Mouse (Mus musculus) c-Kit-positive CD71-positive TER-119-positive erythroid progenitor cells, embryonic 14.5 days (primary cell): Measurements from ENCODE around the gene Tmem217.
"Not testable (repeated sequence)": the region's sequence is repeated elsewhere in the genome, so short reads cannot be mapped to it uniquely, and the experiment has no call there.

Experiments used
- DNase-seq: peaks from one replicate; pipeline ENCODE4 v3.0.0-alpha.2; 2013; ENCODE audit warnings: low spot score

Gene Tmem217

DNA sequence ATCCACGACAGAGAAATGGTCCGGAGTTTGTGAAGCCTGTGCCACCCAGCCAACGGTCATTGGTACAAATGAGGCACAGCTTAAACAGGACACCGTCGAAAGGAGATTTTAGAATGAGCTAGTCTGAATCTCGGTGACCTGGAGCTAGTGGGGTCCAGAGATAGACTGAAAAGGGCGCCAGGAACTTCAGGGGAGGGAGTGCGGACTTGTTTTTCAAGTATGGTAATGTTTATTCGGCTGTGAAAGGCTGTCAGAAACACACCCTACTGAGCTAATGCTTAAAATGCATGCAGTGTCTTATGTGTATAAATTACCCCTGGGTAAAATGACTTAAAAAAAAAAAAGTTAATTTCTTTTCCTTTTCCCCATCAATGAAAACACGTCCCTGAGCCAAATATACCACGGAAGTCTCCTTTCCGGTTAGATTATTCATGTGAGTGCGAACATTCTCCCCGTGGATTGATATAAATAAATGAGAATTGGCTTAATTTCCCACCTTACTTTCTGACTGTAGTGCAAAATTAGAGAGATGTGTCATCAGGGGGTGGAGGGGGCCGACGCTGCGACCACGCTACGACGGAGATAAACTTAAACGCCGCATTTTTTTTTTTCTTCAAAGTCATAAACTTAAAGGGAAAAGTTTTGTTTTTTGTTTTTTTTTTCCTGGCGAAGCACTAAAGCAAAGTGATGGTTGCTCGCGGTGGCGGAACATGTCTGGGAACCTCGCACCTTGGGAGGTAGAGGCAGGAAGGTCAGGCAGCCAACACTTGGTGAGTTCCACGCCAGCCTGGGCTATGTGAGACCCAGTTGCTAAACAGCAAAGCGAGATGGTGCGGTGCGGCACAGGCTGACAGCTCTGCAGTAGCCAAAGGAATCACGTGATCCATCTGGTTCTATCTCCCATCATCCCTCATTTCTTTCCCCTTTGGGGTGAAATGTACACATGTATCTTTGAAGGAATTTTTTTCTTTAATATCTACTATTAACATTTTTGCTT lies 49.2 kb downstream of the Tmem217 start:
- peak; percentile 59 for DNase-seq

DNA sequence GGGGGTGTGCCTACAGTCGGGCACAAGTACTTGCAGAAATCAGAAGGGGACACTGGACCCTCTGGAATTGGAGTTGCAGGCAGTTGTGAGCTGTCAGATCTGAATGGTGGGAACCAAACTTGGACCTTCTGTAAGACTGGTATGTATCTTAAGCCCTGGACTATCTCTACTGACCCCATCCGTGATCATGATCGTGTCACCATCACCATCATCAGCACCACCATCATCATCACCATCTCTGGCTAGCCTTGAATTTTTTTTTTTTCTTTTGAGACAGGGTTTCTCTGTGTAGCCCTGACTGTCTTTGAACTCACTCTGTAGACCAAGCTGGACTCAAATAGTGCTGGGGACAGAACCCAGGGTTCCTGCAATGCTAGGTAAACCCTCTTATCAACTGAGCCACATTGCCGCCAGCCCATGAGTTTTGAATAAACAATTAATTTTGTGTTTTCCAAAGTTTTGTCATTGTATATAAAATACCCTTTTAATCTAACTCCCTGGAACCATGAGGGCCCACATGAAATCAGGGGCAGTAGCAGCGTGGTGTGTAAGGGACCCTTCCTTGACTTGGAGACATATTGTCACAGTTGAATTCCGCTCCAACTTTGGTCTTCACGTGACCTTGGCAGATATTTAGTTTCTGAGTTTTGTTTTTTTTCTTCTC lies 50.0 kb downstream of the Tmem217 start:
- peak; percentile 67 for DNase-seq

DNA sequence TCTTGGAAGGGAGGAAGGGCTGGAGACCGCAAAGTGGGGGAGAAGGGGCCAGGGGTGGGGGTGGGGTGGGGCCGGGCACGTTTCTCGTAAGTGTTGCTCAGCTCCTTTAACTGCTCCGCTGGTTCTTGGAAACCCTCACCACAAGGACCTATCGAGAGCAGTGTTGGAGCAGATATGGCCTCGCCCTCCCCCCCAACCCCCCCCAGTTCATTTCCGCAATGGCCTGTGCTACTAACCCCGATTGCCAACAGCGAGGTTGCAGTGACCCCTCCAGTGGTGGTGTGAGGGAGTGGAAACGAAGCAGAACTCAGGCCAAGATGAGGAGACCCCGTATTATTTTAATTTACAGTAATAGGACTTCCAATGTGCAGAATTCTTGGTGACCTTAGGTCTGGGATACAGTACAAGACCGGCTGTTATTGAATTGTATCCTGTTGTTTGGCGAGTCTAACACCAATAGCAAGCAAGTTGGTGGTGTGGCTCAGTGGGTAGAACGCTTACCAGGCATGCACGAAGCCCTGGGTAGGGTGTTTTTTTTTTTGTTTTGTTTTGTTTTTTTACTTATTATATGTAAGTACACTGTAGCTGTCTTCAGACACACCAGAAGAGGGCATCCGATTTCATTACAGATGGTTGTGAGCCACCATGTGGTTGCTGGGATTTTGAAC lies 51.2 kb downstream of the Tmem217 start:
- DNase-seq = peak; percentile 89

DNA sequence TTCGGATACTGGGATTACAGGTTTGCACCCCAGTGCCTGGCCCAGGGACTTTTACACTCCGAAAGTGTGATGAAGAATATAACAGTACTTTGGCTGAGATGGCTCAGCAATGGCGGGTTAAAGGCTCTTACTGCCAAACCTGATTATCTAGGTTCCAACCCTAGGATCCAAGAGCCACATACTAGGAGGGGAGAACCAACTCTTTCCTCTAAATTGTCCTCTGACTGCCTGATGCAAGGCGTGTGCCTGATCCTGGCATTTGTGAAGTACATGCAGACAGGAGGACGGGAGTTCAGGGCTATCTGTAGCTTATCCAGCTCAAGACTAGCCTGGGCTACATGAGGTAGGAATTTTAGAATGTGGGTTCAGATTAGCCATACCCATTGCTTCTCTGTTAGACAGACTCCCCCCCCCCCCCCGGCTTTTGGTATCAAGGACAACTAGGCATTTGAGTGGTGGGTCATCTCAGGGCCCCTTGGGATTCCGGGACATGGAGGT lies 51.9 kb downstream of the Tmem217 start:
- DNase-seq = peak; percentile 54

DNA sequence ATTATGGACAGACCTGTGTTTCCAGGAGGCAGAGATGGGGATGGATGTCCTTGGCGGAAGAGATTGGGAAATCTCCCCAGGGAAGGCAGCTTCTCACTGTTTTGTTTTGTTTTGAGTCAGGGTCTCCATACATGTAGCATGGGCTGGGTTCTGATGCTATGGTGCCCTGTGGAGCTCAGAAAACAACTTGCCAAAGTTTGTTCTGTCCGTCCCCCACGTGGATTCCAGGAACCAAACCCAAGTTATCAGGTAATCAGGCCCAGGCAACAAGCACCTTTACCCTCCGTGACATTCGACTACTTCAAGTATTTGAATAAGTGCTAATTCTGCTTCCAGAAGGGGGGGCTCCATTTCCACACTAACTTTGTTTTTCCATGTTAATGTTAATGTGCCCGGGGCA lies 52.7 kb downstream of the Tmem217 start:
- peak; percentile 97 for DNase-seq

DNA sequence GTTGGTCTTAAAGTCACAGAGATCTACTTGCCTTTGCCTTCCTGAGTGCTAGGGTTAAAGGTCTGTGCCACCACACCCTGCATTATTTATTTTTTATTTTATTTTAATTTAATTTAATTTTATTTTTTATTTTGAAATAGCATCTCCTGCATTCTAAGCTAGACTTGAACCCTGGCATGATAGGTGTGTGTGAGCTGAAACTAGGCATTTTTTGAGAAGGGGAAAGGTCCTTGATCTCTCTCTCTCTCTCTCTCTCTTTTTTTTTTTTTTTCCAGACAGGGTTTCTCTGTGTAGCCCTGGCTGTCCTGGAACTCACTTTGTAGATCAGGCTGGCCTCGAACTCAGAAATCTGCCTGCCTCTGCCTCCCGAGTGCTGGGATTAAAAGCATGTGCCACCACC lies 53.2 kb downstream of the Tmem217 start:
- not testable (repeated sequence) for DNase-seq

DNA sequence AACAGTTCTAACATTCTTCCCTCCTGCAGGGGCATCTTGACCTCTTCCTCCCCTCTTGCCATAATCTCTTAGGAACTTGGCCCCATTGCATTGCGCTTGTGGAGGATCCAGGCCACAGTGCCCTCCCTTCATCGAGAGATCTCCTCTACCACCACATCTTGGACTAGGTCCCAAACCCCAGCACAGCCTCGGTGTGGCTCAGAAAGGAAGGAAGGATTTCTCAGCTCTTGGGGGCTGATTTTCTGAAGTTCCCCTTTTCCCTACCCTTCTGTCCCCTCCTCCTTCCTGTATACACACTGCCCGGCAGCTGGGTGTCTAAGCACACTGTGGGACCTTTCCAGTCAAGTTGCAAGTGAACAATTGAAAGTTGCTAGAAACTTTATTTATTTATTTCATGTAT lies 54.2 kb downstream of the Tmem217 start:
- no peak for DNase-seq

DNA sequence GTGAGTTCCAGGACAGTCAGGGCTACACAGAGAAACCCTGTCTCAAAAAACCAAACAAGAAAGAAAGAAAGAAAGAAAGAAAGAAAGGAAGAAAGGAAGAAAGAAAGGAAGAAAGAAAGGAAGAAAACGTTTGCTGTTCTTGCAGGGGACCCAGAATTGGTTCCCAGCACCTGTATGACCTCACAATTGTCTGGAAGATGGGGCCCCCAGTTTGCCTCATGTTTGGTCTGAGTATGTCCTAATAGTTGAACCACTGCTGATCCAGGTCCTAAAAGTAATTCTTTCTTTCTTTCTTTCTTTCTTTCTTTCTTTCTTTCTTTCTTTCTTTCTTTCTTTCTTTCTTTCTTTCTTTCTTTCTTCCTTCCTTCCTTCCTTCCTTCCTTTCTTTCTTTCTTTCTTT lies 54.7 kb downstream of the Tmem217 start:
- not testable (repeated sequence) for DNase-seq

DNA sequence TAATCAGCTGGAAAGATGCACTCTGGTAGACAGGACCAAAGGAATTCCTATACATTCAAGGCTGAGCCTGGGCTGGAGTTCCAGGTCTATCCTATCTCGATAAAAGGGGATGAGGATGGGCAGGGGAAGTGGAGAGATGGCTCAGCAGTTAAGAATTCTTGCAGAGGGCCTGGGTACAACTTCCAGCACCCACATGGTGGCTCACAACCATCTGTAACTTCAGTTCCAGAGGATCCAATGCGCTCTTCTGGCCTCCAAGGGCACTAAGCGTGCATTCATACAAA lies 55.2 kb downstream of the Tmem217 start:
- DNase-seq = no peak

DNA sequence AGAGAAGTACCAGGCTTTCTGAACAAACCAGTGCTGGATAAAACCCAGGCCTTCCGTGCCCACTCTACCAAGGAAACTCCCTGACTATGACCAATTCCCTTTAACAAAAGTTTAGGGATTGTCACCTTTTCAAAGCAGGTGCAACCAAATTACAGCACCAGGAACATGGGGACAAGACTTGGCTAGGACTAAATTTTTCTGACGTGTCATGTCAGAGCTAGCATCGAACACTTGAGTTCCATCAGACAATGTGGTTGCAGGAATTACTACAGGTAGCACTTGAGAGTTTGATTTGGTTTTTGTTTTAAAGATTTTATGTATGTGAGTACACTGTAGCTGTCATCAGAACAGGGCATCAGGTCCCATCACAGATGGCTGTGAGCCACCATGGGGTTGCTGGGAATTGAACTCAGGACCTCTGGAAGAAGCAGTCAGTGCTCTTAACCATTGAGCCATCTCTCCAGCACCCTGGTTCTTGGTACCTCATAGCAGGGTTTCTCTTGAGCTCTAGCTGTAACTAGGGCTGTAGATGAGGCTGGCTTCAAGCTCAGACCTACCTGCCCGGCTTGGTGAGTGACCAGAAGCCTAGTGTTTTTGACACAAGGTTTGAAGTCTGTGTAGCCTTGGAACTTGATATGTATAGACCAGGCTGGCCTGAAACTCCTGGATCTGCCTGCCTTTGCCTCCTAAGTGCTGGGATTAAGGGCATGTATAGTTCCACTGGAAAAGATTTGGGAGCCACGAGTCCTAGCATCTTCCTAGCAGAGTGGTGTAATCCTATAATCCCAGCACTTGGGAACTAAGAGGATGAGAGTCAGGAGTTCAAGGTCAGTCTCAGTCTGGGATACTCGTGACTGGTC lies 55.7 kb downstream of the Tmem217 start:
- peak; percentile 68 for DNase-seq

DNA sequence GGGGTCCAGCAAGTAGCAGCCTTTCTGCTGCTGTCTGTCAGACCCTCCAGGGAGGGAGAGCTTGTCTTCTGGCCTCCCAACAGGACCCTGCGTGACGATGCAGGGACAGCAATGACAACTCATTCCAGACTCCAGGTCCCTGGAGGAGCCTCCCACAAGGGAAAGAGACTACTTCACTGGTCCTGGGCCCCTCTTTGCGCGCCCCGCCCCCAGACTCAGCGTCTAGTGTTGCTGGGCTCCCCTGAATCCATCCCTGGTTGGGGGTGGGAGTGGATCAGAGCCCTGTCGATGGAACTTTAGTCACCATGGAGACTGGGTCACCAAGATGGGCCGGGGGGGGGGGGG lies 57.5 kb downstream of the Tmem217 start:
- DNase-seq = no peak

DNA sequence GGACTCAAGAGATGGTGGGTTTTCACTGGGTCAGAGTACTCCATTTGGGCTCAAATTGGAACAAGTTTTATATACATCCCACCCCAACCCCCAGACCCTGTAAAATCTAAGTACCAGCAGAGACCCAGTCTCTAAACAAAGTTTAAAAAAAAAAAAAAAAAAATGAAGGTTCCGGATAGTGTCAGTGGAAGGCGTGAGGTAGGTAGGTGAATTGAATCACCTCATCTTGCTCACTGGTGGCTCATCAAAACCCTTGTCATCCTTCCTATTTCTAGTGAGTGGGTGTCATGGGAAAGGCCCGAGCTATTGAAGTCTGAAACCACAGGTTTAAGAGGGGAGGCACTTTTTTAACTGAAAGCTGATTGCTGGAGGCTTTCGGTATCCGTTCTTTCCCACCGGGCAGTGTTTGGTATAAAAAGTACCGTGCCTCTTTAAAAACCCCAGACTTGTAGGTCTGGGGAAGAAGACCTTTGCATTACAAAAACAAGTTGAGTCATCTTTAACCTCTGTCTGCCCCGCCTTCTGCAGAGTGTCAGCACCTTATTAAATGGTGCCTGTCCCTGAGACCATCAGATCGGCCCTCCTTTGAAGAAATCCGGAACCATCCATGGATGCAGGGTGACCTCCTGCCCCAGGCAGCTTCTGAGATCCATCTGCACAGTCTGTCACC lies 58.0 kb downstream of the Tmem217 start:
- DNase-seq = no peak

DNA sequence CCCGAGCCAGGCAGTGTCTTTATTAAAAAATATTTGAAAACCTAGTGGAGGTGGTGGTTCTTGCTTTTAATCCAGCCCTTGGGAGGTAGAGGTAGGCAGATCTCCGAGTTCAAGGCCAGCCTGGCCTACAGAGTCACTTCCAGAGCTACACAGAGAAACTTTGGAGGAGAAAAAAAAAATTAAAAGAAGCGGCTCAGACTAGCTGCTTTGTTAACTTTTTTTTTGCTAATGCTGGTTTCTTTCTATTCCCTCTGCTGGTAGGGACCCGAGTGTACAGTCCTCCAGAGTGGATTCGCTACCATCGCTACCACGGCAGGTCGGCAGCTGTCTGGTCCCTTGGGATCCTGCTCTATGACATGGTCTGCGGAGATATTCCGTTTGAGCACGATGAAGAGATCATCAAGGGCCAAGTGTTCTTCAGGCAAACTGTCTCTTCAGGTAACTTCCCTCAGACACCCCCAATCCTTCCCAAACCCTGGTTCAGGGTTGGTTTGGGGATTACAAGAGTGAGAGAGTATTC lies 58.7 kb downstream of the Tmem217 start:
- no peak for DNase-seq

DNA sequence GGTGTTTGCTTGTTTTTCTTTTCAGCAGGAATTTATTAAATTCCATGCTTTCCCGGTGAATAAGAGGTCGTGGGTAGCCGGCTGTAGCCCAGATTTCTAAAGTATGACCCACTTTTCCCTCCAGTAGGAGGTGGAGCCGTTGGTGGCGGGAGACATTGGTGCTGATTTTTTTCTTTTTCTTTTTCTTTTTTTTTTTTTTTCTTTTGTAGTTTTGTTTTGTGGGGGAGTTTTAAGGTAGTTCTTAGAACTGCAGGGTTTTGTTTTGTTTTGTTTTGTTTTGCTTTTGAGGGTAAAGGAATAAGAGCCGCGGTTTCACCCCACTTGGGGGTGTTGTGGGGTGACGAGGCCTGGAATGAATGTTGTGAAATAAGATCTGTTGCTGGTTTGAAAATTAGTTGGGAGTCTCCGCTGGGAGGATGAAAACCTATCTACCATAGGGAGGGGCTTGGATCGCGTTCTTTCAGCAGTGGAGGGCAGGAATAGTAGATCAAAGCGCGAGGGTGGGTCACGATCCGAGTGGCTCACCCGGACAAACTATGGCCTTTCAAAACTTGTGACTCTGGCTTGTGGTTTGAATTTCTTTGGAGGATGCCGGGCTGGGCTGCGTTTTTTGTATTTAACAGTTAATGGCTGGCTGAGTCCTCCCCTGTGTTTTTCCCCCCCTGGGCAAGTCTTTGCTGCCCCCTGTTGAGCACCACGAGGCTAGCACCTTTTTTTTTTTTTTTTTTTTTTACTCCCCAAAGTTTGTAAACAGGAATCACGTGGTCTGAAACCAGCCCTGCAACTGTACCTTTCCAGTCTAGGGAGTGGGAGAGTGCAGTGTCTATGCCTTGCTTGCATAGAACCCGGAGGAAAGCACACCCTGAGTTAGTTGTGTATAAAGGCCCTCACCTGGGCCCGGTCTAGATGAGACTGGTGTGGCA lies 59.7 kb downstream of the Tmem217 start:
- peak; percentile 75 for DNase-seq

DNA sequence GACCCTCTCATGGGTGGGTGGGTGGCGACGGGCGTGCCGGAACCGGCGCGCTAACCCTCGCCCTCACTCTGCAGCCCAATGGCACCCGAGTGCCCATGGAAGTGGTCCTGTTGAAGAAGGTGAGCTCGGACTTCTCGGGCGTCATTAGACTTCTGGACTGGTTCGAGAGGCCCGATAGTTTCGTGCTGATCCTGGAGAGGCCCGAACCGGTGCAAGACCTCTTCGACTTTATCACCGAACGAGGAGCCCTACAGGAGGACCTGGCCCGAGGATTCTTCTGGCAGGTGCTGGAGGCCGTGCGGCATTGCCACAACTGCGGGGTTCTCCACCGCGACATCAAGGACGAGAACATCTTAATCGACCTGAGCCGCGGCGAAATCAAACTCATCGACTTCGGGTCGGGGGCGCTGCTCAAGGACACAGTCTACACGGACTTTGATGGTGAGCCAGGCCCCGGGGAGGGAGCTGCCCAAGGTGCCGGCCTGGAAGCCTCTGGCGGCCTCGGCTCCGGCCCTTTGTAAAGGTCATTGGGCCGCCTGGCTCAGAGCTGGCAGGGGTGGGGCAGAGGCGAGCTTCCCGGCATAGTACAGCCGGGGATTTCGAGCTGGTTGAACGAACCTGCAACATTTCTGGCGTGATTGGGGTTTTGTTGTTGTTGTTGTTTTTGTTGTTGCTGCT lies 60.5 kb downstream of the Tmem217 start:
- no peak for DNase-seq

DNA sequence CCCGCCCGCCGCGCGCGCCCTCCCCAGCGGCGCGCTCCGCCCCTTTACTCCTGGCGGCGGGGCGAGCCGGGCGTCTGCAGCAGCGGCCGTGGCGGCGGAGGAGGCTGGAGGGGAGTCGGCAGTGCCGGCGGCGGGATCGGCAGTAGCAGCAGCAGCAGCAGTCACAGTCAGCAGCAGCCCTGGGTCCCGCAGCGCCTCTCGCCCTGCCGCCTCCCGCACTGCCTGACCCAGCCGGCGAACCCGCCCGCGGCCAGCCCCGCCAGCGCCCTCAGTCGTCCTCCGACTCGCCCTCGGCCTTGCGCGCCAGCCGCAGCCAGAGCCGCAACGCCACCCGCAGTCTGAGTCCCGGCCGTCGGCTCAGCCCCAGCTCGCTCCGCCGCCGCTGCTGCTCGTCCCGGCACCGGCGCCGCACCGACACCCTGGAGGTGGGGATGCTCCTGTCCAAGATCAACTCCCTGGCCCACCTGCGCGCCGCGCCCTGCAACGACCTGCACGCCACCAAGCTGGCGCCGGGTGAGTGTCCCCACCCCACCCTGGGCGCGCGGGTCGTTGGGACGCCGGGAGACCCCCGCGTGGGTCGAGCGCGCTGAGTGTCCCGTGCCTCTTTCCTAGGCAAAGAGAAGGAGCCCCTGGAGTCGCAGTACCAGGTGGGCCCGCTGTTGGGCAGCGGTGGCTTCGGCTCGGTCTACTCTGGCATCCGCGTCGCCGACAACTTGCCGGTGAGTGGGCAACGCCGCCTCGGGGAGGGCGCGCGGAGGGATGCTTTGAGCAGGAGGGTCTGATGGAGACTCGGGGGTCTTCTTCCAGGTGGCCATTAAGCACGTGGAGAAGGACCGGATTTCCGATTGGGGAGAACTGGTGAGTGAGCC lies 61.2 kb downstream of the Tmem217 start, which contains the start of gene Pim1:
Gene Pim1, plus strand, starts transcription at position 41 of the 869 bp plus-strand sequence.
- no peak for DNase-seq

DNA sequence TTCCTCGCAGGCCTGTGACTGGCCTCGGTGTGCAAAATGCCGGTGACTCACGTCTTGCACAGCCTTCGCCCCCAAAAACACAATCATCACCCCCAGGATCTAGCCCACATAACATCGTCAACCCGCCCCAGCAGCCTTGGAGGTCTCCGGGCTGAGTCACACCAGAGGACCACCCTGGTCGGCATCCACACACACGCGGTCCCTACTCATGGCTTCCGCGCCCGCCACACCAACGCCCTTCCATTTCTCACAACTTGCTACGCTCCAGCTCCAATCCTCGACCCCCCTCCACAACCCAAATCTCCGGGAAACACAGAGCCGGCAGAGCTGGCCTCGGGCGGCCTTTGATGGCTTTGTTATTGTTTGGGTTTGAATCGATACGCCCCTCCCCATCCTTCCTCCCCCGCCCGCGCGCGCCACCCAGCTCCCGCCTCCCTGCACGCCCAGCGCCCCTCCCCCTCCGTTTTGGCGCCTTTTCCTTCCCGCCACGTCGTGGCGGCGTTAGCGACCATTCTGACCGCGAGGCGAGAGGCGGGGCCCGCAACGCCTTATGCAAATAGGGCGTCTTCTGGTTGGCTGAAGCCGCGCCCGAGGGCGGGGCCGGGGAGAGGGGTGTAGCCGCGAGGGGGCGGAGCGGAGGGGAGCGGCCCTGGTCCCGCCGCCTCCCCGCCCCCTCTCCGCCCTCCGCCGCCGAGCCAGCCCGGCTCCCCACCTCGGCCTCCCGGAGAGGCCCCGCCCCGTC lies 62.0 kb downstream of the Tmem217 start:
- DNase-seq = peak; percentile 100
